Mouse (Mus musculus) myocyte (in vitro differentiated cells): ENCODE data around the gene Slc35f1. TPM values are rescaled to one million over a fixed set of nuclear protein-coding genes. Genes with fewer than 3 reads are reported as not detected.

ENCODE experiments used
- H3K27me3 ChIP-seq: one replicate; pipeline ENCODE4 v1.6.1; 2011; ENCODE audit not compliant: control insufficient read depth, insufficient read depth, insufficient read length
- H3K36me3 ChIP-seq: one replicate; pipeline ENCODE4 v1.6.1; 2011; ENCODE audit not compliant: control insufficient read depth, insufficient read depth
- H3K4me2 ChIP-seq: one replicate; pipeline ENCODE4 v1.6.1; 2011; ENCODE audit warnings: low read depth, control low read depth
- H3K4me3 ChIP-seq: one replicate; pipeline ENCODE4 v1.5.1; 2011; ENCODE audit warnings: mild to moderate bottlenecking, control low read depth, moderate library complexity
- H3K79me2 ChIP-seq: one replicate; pipeline ENCODE4 v1.6.1; 2011; ENCODE audit not compliant: control insufficient read depth, insufficient read depth
- H3ac ChIP-seq: one replicate; pipeline ENCODE4 v1.6.1; 2011; ENCODE audit not compliant: control insufficient read depth, insufficient read length
- CEBPB ChIP-seq: IDR thresholded peaks from 2 replicates; pipeline ENCODE4 v1.6.1; 2011; ENCODE audit warnings: mild to moderate bottlenecking, moderate library complexity; ENCODE audit not compliant: poor library complexity, insufficient read depth, severe bottlenecking
- E2F4 ChIP-seq: IDR thresholded peaks from one replicate; pipeline ENCODE4 v1.6.1; 2011; ENCODE audit warnings: mild to moderate bottlenecking, control low read depth, moderate library complexity; ENCODE audit not compliant: insufficient read depth
- MAX ChIP-seq: IDR thresholded peaks from one replicate; pipeline ENCODE4 v1.6.1; 2011; ENCODE audit warnings: low read depth, mild to moderate bottlenecking, control low read depth
- MYOD1 ChIP-seq, 3 experiments: IDR thresholded peaks; one replicate each; pipeline ENCODE4 v1.6.1; 2011; ENCODE audit warnings: control low read depth in 2 of 3, low read depth in 2 of 3, mild to moderate bottlenecking in 2 of 3, moderate library complexity in 1 of 3; ENCODE audit not compliant: insufficient read length in 2 of 3, control insufficient read depth in 1 of 3
- MYOG ChIP-seq, 3 experiments: IDR thresholded peaks; one replicate each; pipeline ENCODE4 v1.6.1; 2011; ENCODE audit warnings: control low read depth in 2 of 3, low read depth in 2 of 3, mild to moderate bottlenecking in 2 of 3; ENCODE audit not compliant: insufficient read length in 2 of 3, control insufficient read depth in 1 of 3, insufficient read depth in 1 of 3
- POLR2A ChIP-seq: IDR thresholded peaks from one replicate; pipeline ENCODE4 v1.6.1; 2011; ENCODE audit warnings: low read depth, mild to moderate bottlenecking, control low read depth, moderate library complexity; ENCODE audit not compliant: insufficient read length
- POLR2AphosphoS2 ChIP-seq: IDR thresholded peaks from one replicate; pipeline ENCODE4 v1.6.1; 2011; ENCODE audit warnings: low read depth, control low read depth; ENCODE audit not compliant: insufficient read length
- REST ChIP-seq: IDR thresholded peaks from one replicate; pipeline ENCODE4 v1.6.1; 2011; ENCODE audit warnings: mild to moderate bottlenecking, control low read depth, moderate library complexity; ENCODE audit not compliant: insufficient read depth, insufficient read length
- SRF ChIP-seq: IDR thresholded peaks from one replicate; pipeline ENCODE4 v1.6.1; 2011; ENCODE audit warnings: low read depth; ENCODE audit not compliant: control insufficient read depth, insufficient read length
- TCF12 ChIP-seq: IDR thresholded peaks from one replicate; pipeline ENCODE4 v1.6.1; 2011; ENCODE audit warnings: mild to moderate bottlenecking, control low read depth; ENCODE audit not compliant: poor library complexity, insufficient read depth, severe bottlenecking
- TCF3 ChIP-seq: IDR thresholded peaks from one replicate; pipeline ENCODE4 v1.6.1; 2011; ENCODE audit warnings: low read depth, control low read depth; ENCODE audit not compliant: insufficient read length
- USF1 ChIP-seq: IDR thresholded peaks from one replicate; pipeline ENCODE4 v1.6.1; 2011; ENCODE audit warnings: low read depth, mild to moderate bottlenecking, control low read depth, moderate library complexity
- polyA plus RNA-seq: library from polyadenylated mRNA; unstranded; fragments of >200 nt; fragmentation: generic; extraction: Trizol; gene quantifications from one replicate; pipeline ENCODE4 v1.2.1, GENCODE M21; 2012; ENCODE audit warnings: missing spikeins

Gene Slc35f1
- polyA plus RNA-seq, 1 experiment, result not detected

GRCm38 (mm10) chr10:53115673-53116398 lies 425.5 kb downstream of the Slc35f1 start:
- TF ChIP-seq POLR2A, result no peak
- no peak for TF ChIP-seq SRF
- no peak for TF ChIP-seq POLR2AphosphoS2
- TF ChIP-seq CEBPB, result no peak
- no peak for TF ChIP-seq E2F4
- no peak for TF ChIP-seq TCF3
- TF ChIP-seq MAX, result no peak
- TF ChIP-seq MYOG (IDR thresholded peaks at IDR 0.05; ENCODE audit: control insufficient read depth in 1 of 3, insufficient read depth in 1 of 3, insufficient read length in 2 of 3, low read depth in 2 of 3), result no peak
- no peak for TF ChIP-seq USF1
- no peak for TF ChIP-seq TCF12
- TF ChIP-seq MYOD1 (IDR thresholded peaks at IDR 0.05; ENCODE audit: control insufficient read depth in 1 of 3, insufficient read length in 2 of 3, low read depth in 2 of 3), result no peak
- no peak for TF ChIP-seq REST
- H3K27me3 ChIP-seq, result no peaks in the 10 kb centered on the region

GRCm38 (mm10) chr10:53120608-53121007 lies 430.3 kb downstream of the Slc35f1 start:
- Histone ChIP-seq H3ac (no peak overlapping the region), H3K4me3 (no peak overlapping the region), H3K4me2 (no peak overlapping the region), H3K27me3 (no peaks in the 10 kb centered on the region), H3K36me3 (no peaks in the 10 kb centered on the region), H3K79me2 (no peaks in the 10 kb centered on the region)
- TF ChIP-seq MYOG (IDR thresholded peaks at IDR 0.05; ENCODE audit: control insufficient read depth in 1 of 3, insufficient read depth in 1 of 3, insufficient read length in 2 of 3, low read depth in 2 of 3), result no peak
- no peak for TF ChIP-seq CEBPB
- no peak for TF ChIP-seq SRF
- TF ChIP-seq E2F4, result no peak
- TF ChIP-seq POLR2AphosphoS2, result no peak
- TF ChIP-seq MYOD1 (IDR thresholded peaks at IDR 0.05; ENCODE audit: control insufficient read depth in 1 of 3, insufficient read length in 2 of 3, low read depth in 2 of 3), result no peak
- no peak for TF ChIP-seq MAX
- TF ChIP-seq POLR2A, result no peak
- no peak for TF ChIP-seq REST
- no peak for TF ChIP-seq TCF12

More at GRCm38 (mm10) chr10:53115673-53116398, 425.5 kb downstream of the Slc35f1 start:
- Histone ChIP-seq H3K4me3 (no peak overlapping the region), H3K79me2 (no peaks in the 10 kb centered on the region), H3K4me2 (no peak overlapping the region), H3ac (no peak overlapping the region), H3K36me3 (no peaks in the 10 kb centered on the region)

- TF ChIP-seq POLR2A, result no peak
- TF ChIP-seq SRF, result no peak
- no peak for TF ChIP-seq MAX
- TF ChIP-seq E2F4, result no peak
- no peak for TF ChIP-seq CEBPB
- no peak for TF ChIP-seq TCF3
- no peak for TF ChIP-seq POLR2AphosphoS2
- TF ChIP-seq MYOD1 (IDR thresholded peaks at IDR 0.05; ENCODE audit: control insufficient read depth in 1 of 3, insufficient read length in 2 of 3, low read depth in 2 of 3), result no peak
- TF ChIP-seq USF1, result no peak
- TF ChIP-seq MYOG (IDR thresholded peaks at IDR 0.05; ENCODE audit: control insufficient read depth in 1 of 3, insufficient read depth in 1 of 3, insufficient read length in 2 of 3, low read depth in 2 of 3), result no peak
- no peak for TF ChIP-seq TCF12
- no peak for TF ChIP-seq REST
- Histone ChIP-seq H3K27me3 (no peaks in the 10 kb centered on the region), H3K79me2 (no peaks in the 10 kb centered on the region), H3K36me3 (no peaks in the 10 kb centered on the region), H3K4me3 (no peak overlapping the region), H3K4me2 (no peak overlapping the region), H3ac (no peak overlapping the region)
These were observed 434.0 kb downstream of the Slc35f1 start for GRCm38 (mm10) chr10:53124365-53124764.

- TF ChIP-seq TCF3 (no peak), MYOD1 (IDR thresholded peaks at IDR 0.05; ENCODE audit: control insufficient read depth in 1 of 3, insufficient read length in 2 of 3, low read depth in 2 of 3) (no peak), MAX (no peak), E2F4 (no peak), POLR2A (no peak), POLR2AphosphoS2 (no peak), TCF12 (no peak), SRF (no peak), CEBPB (no peak), REST (no peak), USF1 (no peak), MYOG (IDR thresholded peaks at IDR 0.05; ENCODE audit: control insufficient read depth in 1 of 3, insufficient read depth in 1 of 3, insufficient read length in 2 of 3, low read depth in 2 of 3) (no peak)
These were observed 442.4 kb downstream of the Slc35f1 start for GRCm38 (mm10) chr10:53132707-53133106.

More at GRCm38 (mm10) chr10:53132707-53133106, 442.4 kb downstream of the Slc35f1 start:
- no peak overlapping the region for H3K4me3 ChIP-seq
- H3K4me2 ChIP-seq, result no peak overlapping the region
- H3ac ChIP-seq, result no peak overlapping the region
- H3K27me3 ChIP-seq, result no peaks in the 10 kb centered on the region
- no peaks in the 10 kb centered on the region for H3K79me2 ChIP-seq
- H3K36me3 ChIP-seq, result no peaks in the 10 kb centered on the region
